Mouse (Mus musculus): ENCODE measurements around the gene Adh5.

DNA sequence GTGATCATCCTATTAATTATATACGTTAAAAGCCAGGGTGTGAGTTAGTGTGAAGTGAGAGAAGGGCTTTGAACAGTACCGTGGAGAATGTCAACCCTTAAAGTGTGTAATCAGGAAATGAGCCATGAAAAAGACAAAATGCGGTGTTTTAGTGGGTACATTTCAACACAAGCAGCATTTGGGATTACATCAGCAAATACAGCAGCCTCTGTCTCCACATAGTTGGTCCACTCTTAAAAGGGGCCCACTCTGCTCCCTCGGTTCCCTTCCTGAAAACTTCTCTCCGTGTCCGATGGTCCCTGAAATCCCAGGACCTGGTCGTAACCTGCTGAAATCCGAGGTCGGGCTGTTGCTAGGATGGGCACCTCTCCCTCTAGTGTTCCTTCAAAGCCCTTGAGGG, 690 bp upstream of the Adh5 start:
- TF ChIP-seq CTCF (conservative IDR thresholded peaks at IDR 0.05 in 1 of 2, IDR thresholded peaks at IDR 0.05 in 1 of 2; ENCODE audit: low read depth in 2 of 2, low read length in 2 of 2): no peak
- TF ChIP-seq CHD2 (IDR thresholded peaks at IDR 0.05; ENCODE audit: low read length): no peak
- no peak; the same call in 1 of the 2 replicates for TF ChIP-seq EP300 (IDR thresholded peaks at IDR 0.05; ENCODE audit: low read length)
- no peak for TF ChIP-seq SIN3A (IDR thresholded peaks at IDR 0.05; ENCODE audit: low read length)
- TF ChIP-seq TBP (conservative IDR thresholded peaks at IDR 0.05; ENCODE audit: low read depth, low read length): no peak
- no peak for TF ChIP-seq POLR2A (IDR thresholded peaks at IDR 0.05; ENCODE audit: low read depth, low read length)
- no peak for TF ChIP-seq ZNF384 (IDR thresholded peaks at IDR 0.05; ENCODE audit: low read depth, low read length)
- TF ChIP-seq TCF12 (IDR thresholded peaks at IDR 0.05; ENCODE audit: low read depth, low read length): no peak
- no peak for TF ChIP-seq MYC (IDR thresholded peaks at IDR 0.05; ENCODE audit: low read depth, low read length)
- no peak for TF ChIP-seq MEF2A (IDR thresholded peaks at IDR 0.05; ENCODE audit: borderline replicate concordance, low read depth, low read length)
- TF ChIP-seq ELF1 (IDR thresholded peaks at IDR 0.05; ENCODE audit: low read depth, low read length): no peak
